Mouse (Mus musculus) CH12.LX (cell line): ENCODE data around the gene Arl4c. TPM values are rescaled to one million over a fixed set of nuclear protein-coding genes. Genes with fewer than 3 reads are reported as not detected.

Experiments
- DNase-seq: peaks from one replicate; pipeline ENCODE4 v3.0.0-alpha.2; 2013; ENCODE audit errors: extremely low read depth
- H3K27ac ChIP-seq: 2 replicates; pipeline ENCODE4 v1.5.1; 2012; ENCODE audit warnings: low read depth, mild to moderate bottlenecking, control low read depth, moderate library complexity; ENCODE audit not compliant: insufficient read depth
- H3K27me3 ChIP-seq: replicated peaks from 2 replicates; pipeline ENCODE3; 2012; ENCODE audit warnings: inconsistent platforms
- H3K36me3 ChIP-seq, 2 experiments: replicated peaks in 1 of 2; 2 replicates each; pipeline versions ENCODE3 to v1.6.1; 2012; ENCODE audit warnings: inconsistent platforms in 1 of 2, low read length in 1 of 2, mild to moderate bottlenecking in 1 of 2, mixed read lengths in 1 of 2, moderate library complexity in 1 of 2; ENCODE audit not compliant: control insufficient read depth in 1 of 2, insufficient read depth in 1 of 2
- H3K4me1 ChIP-seq, 2 experiments: 2 replicates each; pipeline ENCODE4 v1.6.1; 2012; ENCODE audit warnings: inconsistent platforms in 1 of 2, moderate library complexity in 1 of 2; ENCODE audit not compliant: insufficient read depth in 2 of 2, control insufficient read depth in 1 of 2
- H3K4me2 ChIP-seq: 2 replicates; pipeline ENCODE4 v1.6.1; 2012; ENCODE audit warnings: low read depth, mild to moderate bottlenecking, control low read depth; ENCODE audit not compliant: poor library complexity, insufficient read depth, severe bottlenecking
- H3K4me3 ChIP-seq, 3 experiments: fragments of 150-350 bp in 1 of 3; sonication (generic) in 1 of 3; replicated peaks in 1 of 3; 2 replicates each; pipeline versions ENCODE3 to v1.5.1; 2011 to 2012; ENCODE audit warnings: low read depth in 2 of 3, low read length in 2 of 3, mild to moderate bottlenecking in 2 of 3, moderate library complexity in 2 of 3, control low read depth in 1 of 3, improper control_type of control experiment in 1 of 3, inconsistent platforms in 1 of 3, mixed read lengths in 1 of 3; ENCODE audit not compliant: poor library complexity in 1 of 3
- H3K79me2 ChIP-seq: replicated peaks from 2 replicates; pipeline ENCODE4 v1.6.1; 2012; ENCODE audit warnings: mild to moderate bottlenecking, moderate library complexity; ENCODE audit not compliant: control insufficient read depth, poor library complexity, insufficient read depth, severe bottlenecking; ENCODE audit errors: extremely low read depth
- H3K9ac ChIP-seq: 2 replicates; pipeline ENCODE4 v1.6.1; 2012; ENCODE audit warnings: low read depth, mild to moderate bottlenecking, control low read depth, moderate library complexity; ENCODE audit not compliant: insufficient read depth
- H3K9me3 ChIP-seq: replicated peaks from 2 replicates; pipeline ENCODE3; 2012; ENCODE audit warnings: low read length, inconsistent platforms, mixed read lengths
- BHLHE40 ChIP-seq: IDR thresholded peaks from 2 replicates; pipeline ENCODE4 v1.6.1; 2011; ENCODE audit warnings: mild to moderate bottlenecking, low read depth, low read length, improper control_type of control experiment
- CHD1 ChIP-seq: IDR thresholded peaks from 2 replicates; pipeline ENCODE4 v1.6.1; 2012; ENCODE audit warnings: low read depth, low read length, improper control_type of control experiment, inconsistent platforms
- CTCF ChIP-seq, 2 experiments: IDR thresholded peaks in 1 of 2; conservative IDR thresholded peaks in 1 of 2; 2 replicates each; pipeline ENCODE4 v1.5.1; 2011 to 2012; ENCODE audit warnings: low read depth in 2 of 2, low read length in 2 of 2, improper control_type of control experiment in 1 of 2, inconsistent platforms in 1 of 2, mild to moderate bottlenecking in 1 of 2, moderate library complexity in 1 of 2
- ELF1 ChIP-seq: IDR thresholded peaks from 2 replicates; pipeline ENCODE4 v1.6.1; 2014; ENCODE audit warnings: low read depth, mild to moderate bottlenecking, inconsistent platforms, low read length, improper control_type of control experiment
- IRF4 ChIP-seq: IDR thresholded peaks from 2 replicates; pipeline ENCODE4 v1.6.1; 2014; ENCODE audit warnings: low read depth, mild to moderate bottlenecking, inconsistent platforms, low read length, improper control_type of control experiment
- KAT2A ChIP-seq: IDR thresholded peaks from 2 replicates; pipeline ENCODE4 v1.6.1; 2012; ENCODE audit warnings: low read length, improper control_type of control experiment, inconsistent platforms; ENCODE audit not compliant: insufficient replicate concordance
- MYC ChIP-seq: IDR thresholded peaks from 2 replicates; pipeline ENCODE4 v1.6.1; 2011; ENCODE audit warnings: low read depth, mild to moderate bottlenecking, improper control_type of control experiment, low read length
- NELFE ChIP-seq: IDR thresholded peaks from 2 replicates; pipeline ENCODE4 v1.6.1; 2011; ENCODE audit warnings: low read depth, low read length, improper control_type of control experiment
- NRF1 ChIP-seq: IDR thresholded peaks from 2 replicates; pipeline ENCODE4 v1.6.1; 2014; ENCODE audit warnings: low read depth, mild to moderate bottlenecking, inconsistent platforms, low read length, improper control_type of control experiment, moderate library complexity
- RAD21 ChIP-seq: IDR thresholded peaks from 2 replicates; pipeline ENCODE4 v1.6.1; 2011; ENCODE audit warnings: low read depth, mild to moderate bottlenecking, low read length, improper control_type of control experiment, moderate library complexity
- SIN3A ChIP-seq: IDR thresholded peaks from 2 replicates; pipeline ENCODE4 v1.6.1; 2012; ENCODE audit warnings: low read length, improper control_type of control experiment, inconsistent platforms
- TBP ChIP-seq: conservative IDR thresholded peaks from 2 replicates; pipeline ENCODE4 v1.6.1; 2011; ENCODE audit warnings: low read depth, low read length, improper control_type of control experiment
- TCF12 ChIP-seq: IDR thresholded peaks from 2 replicates; pipeline ENCODE4 v1.6.1; 2014; ENCODE audit warnings: low read depth, mild to moderate bottlenecking, inconsistent platforms, low read length, improper control_type of control experiment
- USF1 ChIP-seq: IDR thresholded peaks from 2 replicates; pipeline ENCODE4 v1.6.1; 2014; ENCODE audit warnings: low read depth, mild to moderate bottlenecking, inconsistent platforms, low read length, improper control_type of control experiment
- ZKSCAN1 ChIP-seq: IDR thresholded peaks from 2 replicates; pipeline ENCODE4 v1.6.1; 2012; ENCODE audit warnings: low read depth, inconsistent platforms, low read length, improper control_type of control experiment, borderline replicate concordance
- ZMIZ1 ChIP-seq: IDR thresholded peaks from 2 replicates; pipeline ENCODE4 v1.6.1; 2012; ENCODE audit warnings: low read depth, mild to moderate bottlenecking, inconsistent platforms, low read length, improper control_type of control experiment
- dilution Hi-C: fragments of 300-500 bp; cut with MboI; formaldehyde crosslinking; loops from 2 replicates; pipeline ENCODE4 v1.14.3; 2020; ENCODE audit warnings: low sequenced_read_pairs; ENCODE audit not compliant: extremely low pct_unique_long_range_greater_than_20kb, extremely low pct_ligation_motif_present
- in situ Hi-C: fragments of 300-500 bp; cut with MboI; formaldehyde crosslinking; loops from 3 replicates; pipeline ENCODE4 v1.14.3; 2019; ENCODE audit warnings: low sequenced_read_pairs, low pct_ligation_motif_present, low pct_unique_long_range_greater_than_20kb, mixed read lengths
- polyA plus RNA-seq: library from polyadenylated mRNA; unstranded; fragments of >175 nt; gene quantifications from 2 replicates; pipeline ENCODE4 v1.2.1, GENCODE M21; 2012; ENCODE audit warnings: low read depth; ENCODE audit not compliant: insufficient read length
- total RNA-seq, 2 experiments: library from RNA; depleted of rRNA; stranded (reverse); fragments of 300-350 nt in 1 of 2; fragments of >200 nt in 1 of 2; gene quantifications; 2 replicates each; pipeline ENCODE4 v1.2.3; 2012 to 2014

Arl4c gene
- total and polyA plus RNA-seq, 3 experiments, result 25.8 to 33.9 (median 31.6) TPM

- DNase-seq, result no peak
- 0 out of 2 replicates have a peak, but pooled peaks cover 7% of the 10 kb centered on the region for H3K79me2 ChIP-seq
- peaks cover 49% of the 10 kb centered on the region for H3K9me3 ChIP-seq
- in situ Hi-C loops, result loop anchor here (5.0 kb wide), 1 partner anchor 36 kb away; no protein-coding TSS in a partner anchor
- peak overlapping the region; percentile 97 for H3K27ac ChIP-seq
- peak overlapping the region in 1 of 3 experiments; percentile 44 for H3K4me3 ChIP-seq
- dilution Hi-C loops, result no loop called here
- peak overlapping the region; percentile 61 for H3K9ac ChIP-seq
- peak overlapping the region; percentile 38 for H3K4me2 ChIP-seq
- peaks cover 0 to 3% of the 10 kb centered on the region in 2 experiments for H3K36me3 ChIP-seq
- no peaks in the 10 kb centered on the region for H3K27me3 ChIP-seq
- peaks cover 19 to 23% of the 10 kb centered on the region in 2 experiments for H3K4me1 ChIP-seq
- no peak for TF ChIP-seq ZMIZ1
- TF ChIP-seq USF1, result no peak
Measured at GRCm38 (mm10) chr1:88656096-88656480, 45.9 kb downstream of the Arl4c start.

- TF ChIP-seq CTCF (conservative IDR thresholded peaks at IDR 0.05 in 1 of 2, IDR thresholded peaks at IDR 0.05 in 1 of 2; ENCODE audit: low read depth in 2 of 2, low read length in 2 of 2) (no peak), CHD1 (no peak; the same call in 1 of the 2 replicates), ZKSCAN1 (no peak), SIN3A (no peak), RAD21 (no peak), MYC (no peak), TCF12 (no peak), TBP (no peak), NELFE (no peak), ZMIZ1 (no peak), KAT2A (no peak), IRF4 (no peak), ELF1 (no peak), BHLHE40 (no peak), NRF1 (no peak)
- TF ChIP-seq, all 38 proteins: peak for 0
Measured at GRCm38 (mm10) chr1:88655473-88656095, 46.4 kb downstream of the Arl4c start.

More at GRCm38 (mm10) chr1:88655473-88656095, 46.4 kb downstream of the Arl4c start:
- no peak for DNase-seq
- Histone ChIP-seq H3K27ac (peak overlapping the region; percentile 97), H3K9ac (peak overlapping the region; percentile 61), H3K4me1 (peaks cover 19 to 25% of the 10 kb centered on the region in 2 experiments), H3K79me2 (0 out of 2 replicates have a peak, but pooled peaks cover 7% of the 10 kb centered on the region), H3K36me3 (peaks cover 0 to 3% of the 10 kb centered on the region in 2 experiments), H3K9me3 (peaks cover 48% of the 10 kb centered on the region), H3K4me2 (peak overlapping the region; percentile 38), H3K4me3 (peak overlapping the region; percentile 11 to 44 (median 17)), H3K27me3 (no peaks in the 10 kb centered on the region)
- dilution Hi-C loops, result no loop called here
- in situ Hi-C loops, result loop anchor here (5.0 kb wide), 1 partner anchor 37 kb away; no protein-coding TSS in a partner anchor
